In the genomic region with DNA sequence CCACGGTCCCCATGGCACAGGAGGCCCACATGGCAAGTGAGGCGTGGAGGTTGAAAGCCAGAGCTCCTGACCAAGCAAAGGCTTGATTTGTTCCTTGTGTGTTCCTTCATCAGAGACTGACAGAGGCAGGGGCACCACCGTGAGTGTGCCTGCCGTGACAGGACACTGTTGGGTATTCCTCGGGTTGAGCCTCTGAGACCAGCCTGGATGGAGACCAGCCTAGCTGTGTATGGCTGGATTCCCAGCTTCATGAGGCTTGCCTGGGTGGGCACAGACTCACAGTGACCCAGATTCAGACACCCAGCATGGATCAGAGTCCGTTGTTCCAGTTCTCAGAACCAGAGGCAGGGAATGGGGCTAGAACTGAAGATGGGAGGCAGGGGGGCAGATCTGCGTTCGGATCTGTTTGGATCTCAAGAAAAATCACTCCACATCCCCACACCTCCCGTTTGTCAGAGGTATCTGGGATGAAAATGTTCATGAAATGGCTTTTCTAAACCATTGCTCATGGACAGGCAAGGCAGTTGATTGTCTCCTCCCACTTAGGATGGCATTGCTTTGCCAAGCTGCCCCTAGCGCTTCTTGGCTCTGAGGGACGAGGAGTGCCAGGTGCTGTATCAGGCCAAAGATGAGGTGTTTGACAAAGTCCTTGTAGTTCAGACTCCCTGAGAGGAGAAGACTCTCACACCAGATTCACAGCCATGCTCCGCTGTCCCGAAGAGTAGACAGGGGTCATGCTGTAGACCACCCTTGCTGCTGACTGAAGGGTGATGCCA, we compare ENCODE assay signal across 10 mouse cellular contexts. TPM values are rescaled to one million over a fixed set of nuclear protein-coding genes. Genes with fewer than 3 reads are reported as not detected.
DNase-seq lines count a peak whose midpoint lies in the region; ATAC-seq and TF ChIP-seq lines count a peak whose summit lies in the region.
"Had no signal": no experiment of that assay in that cellular context is flagged by ENCODE, and none has a peak within 500 bp of the region (broad histone marks: within the 10 kb centered on the region; RNA-seq: fewer than 3 reads in every experiment).

No protein-coding gene starts in this region.

- no peak for ATAC-seq in heart, embryonic 12.5 days (ENCODE audit: insufficient number of reproducible peaks, low FRiP score)
- no peak for ATAC-seq in lung, embryonic 16.5 days (ENCODE audit: low read depth)
- ATAC-seq in embryonic facial prominence, embryonic 12.5 days (ENCODE audit: insufficient number of reproducible peaks, insufficient read depth, low FRiP score, low TSS enrichment): no peak

- no peak for TF ChIP-seq CTCF in heart, adult 2 months (IDR thresholded peaks at IDR 0.05)

- TF ChIP-seq POLR2A in heart, adult 2 months (IDR thresholded peaks at IDR 0.05; ENCODE audit: insufficient read depth, low read depth, low read length): no peak

- intact Hi-C loops in heart, adult 2 months (cut with DNase I): no loop called here

- no peaks in the 10 kb centered on the region for H3K36me3 ChIP-seq in heart, adult 2 months (ENCODE audit: control insufficient read depth, insufficient read depth, low read length)
- no peaks in the 10 kb centered on the region for H3K36me3 ChIP-seq in heart, embryonic 12.5 days
- H3K36me3 ChIP-seq in lung, embryonic 16.5 days (ENCODE audit: control insufficient read depth, insufficient read depth, low read length): no peaks in the 10 kb centered on the region
- no peaks in the 10 kb centered on the region for H3K36me3 ChIP-seq in embryonic facial prominence, embryonic 12.5 days
- H3K36me3 ChIP-seq: hindbrain, embryonic 12.5 days had no signal

- H3K4me3 ChIP-seq in heart, adult 2 months: peak overlapping the region; percentile 78
- H3K4me3 ChIP-seq in heart, embryonic 12.5 days: no peak overlapping the region
- peak overlapping the region; percentile 78 for H3K4me3 ChIP-seq in lung, embryonic 16.5 days (ENCODE audit: low read length)
- H3K4me3 ChIP-seq in embryonic facial prominence, embryonic 12.5 days: no peak overlapping the region
- H3K4me3 ChIP-seq: erythroblast, embryonic 14.5 days had no signal

- peak; percentile 12 to 38 for DNase-seq in heart, adult 2 months
- DNase-seq in lung, postnatal 10 days: no peak
- DNase-seq in naive thymus-derived CD4-positive, alpha-beta T cell, adult 2 months (ENCODE audit: low read depth): peak; percentile 36
- no peak for DNase-seq in embryo, embryonic 9.5 days (ENCODE audit: extremely low spot score)
- DNase-seq in right cerebral cortex, postnatal 36 days (ENCODE audit: low spot score in 2 of 2): no peak

- peak overlapping the region; percentile 94 for H3K27ac ChIP-seq in heart, adult 2 months
- H3K27ac ChIP-seq in heart, embryonic 12.5 days (ENCODE audit: poor library complexity, severe bottlenecking): no peak overlapping the region
- H3K27ac ChIP-seq in lung, embryonic 16.5 days (ENCODE audit: low read length): no peak overlapping the region; the same call in 1 of the 2 replicates
- H3K27ac ChIP-seq in embryonic facial prominence, embryonic 12.5 days: no peak overlapping the region
- H3K27ac ChIP-seq: hindbrain, embryonic 12.5 days had no signal

- H3K9me3 ChIP-seq in heart, embryonic 12.5 days (replicated peaks): no peaks in the 10 kb centered on the region
- H3K9me3 ChIP-seq in lung, embryonic 16.5 days (ENCODE audit: control insufficient read depth, low read length): no peaks in the 10 kb centered on the region
- no peaks in the 10 kb centered on the region for H3K9me3 ChIP-seq in embryonic facial prominence, embryonic 12.5 days
- H3K9me3 ChIP-seq: hindbrain, embryonic 12.5 days had no signal

- no peaks in the 10 kb centered on the region for H3K27me3 ChIP-seq in heart, adult 2 months (ENCODE audit: control insufficient read depth, insufficient read depth, low read length)
- H3K27me3 ChIP-seq in heart, embryonic 12.5 days (replicated peaks): peaks cover 18% of the 10 kb centered on the region
- no peaks in the 10 kb centered on the region for H3K27me3 ChIP-seq in lung, embryonic 16.5 days (ENCODE audit: control insufficient read depth, insufficient read depth, low read depth, low read length)
- peaks cover 16% of the 10 kb centered on the region; the same call in 1 of the 2 replicates for H3K27me3 ChIP-seq in embryonic facial prominence, embryonic 12.5 days

- peaks cover 42% of the 10 kb centered on the region for H3K4me1 ChIP-seq in heart, adult 2 months (ENCODE audit: control insufficient read depth, insufficient read depth, low read length)
- peaks cover 27% of the 10 kb centered on the region for H3K4me1 ChIP-seq in heart, embryonic 12.5 days (replicated peaks)
- H3K4me1 ChIP-seq in lung, embryonic 16.5 days (replicated peaks; ENCODE audit: control insufficient read depth, insufficient read depth, low read length): peaks cover 36% of the 10 kb centered on the region
- H3K4me1 ChIP-seq in embryonic facial prominence, embryonic 12.5 days: 0 out of 2 replicates have a peak, but pooled peaks cover 5% of the 10 kb centered on the region

- TF ChIP-seq EP300 in heart, adult 2 months (IDR thresholded peaks at IDR 0.05; ENCODE audit: insufficient read depth, low read depth, low read length): no peak

- peak overlapping the region; percentile 7; the same call in 1 of the 2 replicates for H3K9ac ChIP-seq in heart, adult 2 months (ENCODE audit: low read depth, low read length)
- H3K9ac ChIP-seq in heart, embryonic 12.5 days: no peak overlapping the region
- H3K9ac ChIP-seq in lung, embryonic 16.5 days (ENCODE audit: low read length): peak overlapping the region; percentile 83
- H3K9ac ChIP-seq in embryonic facial prominence, embryonic 12.5 days: no peak overlapping the region
- H3K9ac ChIP-seq: hindbrain, embryonic 12.5 days had no signal

- WGBS in heart, adult 2 months: 76% methylated on average over 13 of the region's 13 CpGs
- WGBS in heart, embryonic 12.5 days: 85% methylated on average over 13 of the region's 13 CpGs
- 78% methylated on average over 13 of the region's 13 CpGs for WGBS in lung, embryonic 16.5 days
- WGBS in embryonic facial prominence, embryonic 12.5 days: 84% methylated on average over 13 of the region's 13 CpGs

- H3K79me2 ChIP-seq in heart, adult 2 months (replicated peaks; ENCODE audit: control insufficient read depth, insufficient read depth, low read length): no peaks in the 10 kb centered on the region

- H3K4me2 ChIP-seq in heart, embryonic 12.5 days: no peak overlapping the region
- H3K4me2 ChIP-seq in lung, embryonic 16.5 days (ENCODE audit: low read depth, low read length): peak overlapping the region; percentile 90
- 0 out of 2 replicates have a peak overlapping the region, but pooled peaks have one; percentile 0 for H3K4me2 ChIP-seq in embryonic facial prominence, embryonic 12.5 days (replicated peaks)

RNA-seq across cellular contexts. Expression of a gene that starts 1.9 kb away (rescaled TPM):
- 10 to 100 TPM; 13.2 to 20.1 TPM for total RNA-seq in heart, adult 2 months (2021)
- polyA plus RNA-seq in heart, adult 2 months (2012; rRNA removed): 14.3 and 19.1 TPM in 2 replicates
- 3.5 and 3.8 TPM in 2 replicates for polyA plus RNA-seq in heart, embryonic 12.5 days (2016; fragmentation: Nextera tagmentation; extraction: Ambion mirVana)
- polyA plus RNA-seq in lung, embryonic 16.5 days (2015; fragmentation: Nextera tagmentation; extraction: Ambion mirVana): 18.8 and 19.5 TPM in 2 replicates
- 5.3 and 6.3 TPM in 2 replicates for polyA plus RNA-seq in embryonic facial prominence, embryonic 12.5 days (2016; fragmentation: Nextera tagmentation; extraction: Ambion mirVana)

RNA-seq across cellular contexts. Expression of a gene that starts 49.4 kb away (rescaled TPM):
- under 1 TPM; 0.48 to 0.60 TPM for total RNA-seq in heart, adult 2 months (2021)
- 1.8 and 2.3 TPM in 2 replicates for polyA plus RNA-seq in heart, adult 2 months (2012; rRNA removed)
- 0.18 and 0.23 TPM in 2 replicates for polyA plus RNA-seq in heart, embryonic 12.5 days (2016; fragmentation: Nextera tagmentation; extraction: Ambion mirVana)
- 0.40 and 0.83 TPM in 2 replicates for polyA plus RNA-seq in lung, embryonic 16.5 days (2015; fragmentation: Nextera tagmentation; extraction: Ambion mirVana)
- 0.09 and 0.17 TPM in 2 replicates for polyA plus RNA-seq in embryonic facial prominence, embryonic 12.5 days (2016; fragmentation: Nextera tagmentation; extraction: Ambion mirVana)

Comparison
In these comparisons a context has a peak if more than half of its experiments do, and no peak if none do; other contexts are left out.
1. H3K4me3 ChIP-seq: peak in heart, adult 2 months (single experiment) and lung, embryonic 16.5 days (single experiment); none in heart, embryonic 12.5 days (single experiment) and embryonic facial prominence, embryonic 12.5 days (single experiment).
2. H3K9ac ChIP-seq: peak in heart, adult 2 months (single experiment) and lung, embryonic 16.5 days (single experiment); none in heart, embryonic 12.5 days (single experiment) and embryonic facial prominence, embryonic 12.5 days (single experiment).
3. DNase-seq: peak in heart, adult 2 months (2 of 2) and naive thymus-derived CD4-positive, alpha-beta T cell, adult 2 months (single experiment); none in lung, postnatal 10 days (single experiment), embryo, embryonic 9.5 days (single experiment) and right cerebral cortex, postnatal 36 days (0 of 2).